Mouse (Mus musculus): Measurements from ENCODE around the gene Helz. TPM values are rescaled to one million over a fixed set of nuclear protein-coding genes. Genes with fewer than 3 reads are reported as not detected.

Gene Helz
- polyA plus RNA-seq, 1 experiment from 2014 or later, result 20.6 TPM

- no peak overlapping the region for H3K4me3 ChIP-seq
- H3K36me3 ChIP-seq, result peaks cover 84% of the 10 kb centered on the region
- no peaks in the 10 kb centered on the region for H3K27me3 ChIP-seq (ENCODE audit: insufficient read depth, poor library complexity, severe bottlenecking)
- DNase-seq (ENCODE audit: low spot score), result no peak
- 93% methylated on average over 4 of the region's 4 CpGs for WGBS
- no peaks in the 10 kb centered on the region for H3K9me3 ChIP-seq
- H3K27ac ChIP-seq, result no peak overlapping the region
- H3K4me1 ChIP-seq (replicated peaks), result 0 out of 2 replicates have a peak, but pooled peaks cover 3% of the 10 kb centered on the region
These were observed 96.7 kb downstream of the Helz start for GRCm38 (mm10) chr11:107644461-107644860.

GRCm38 (mm10) chr11:107647330-107647729 is 99.6 kb downstream of the Helz start:
- WGBS, result 95% methylated on average over 3 of the region's 3 CpGs
- Histone ChIP-seq H3K9me3 (no peaks in the 10 kb centered on the region), H3K27ac (no peak overlapping the region), H3K4me1 (replicated peaks) (no peaks in the 10 kb centered on the region), H3K36me3 (peaks cover 90% of the 10 kb centered on the region), H3K27me3 (ENCODE audit: insufficient read depth, poor library complexity, severe bottlenecking) (no peaks in the 10 kb centered on the region), H3K4me3 (no peak overlapping the region)
- DNase-seq (ENCODE audit: low spot score), result no peak

GRCm38 (mm10) chr11:107648668-107649067 is 100.9 kb downstream of the Helz start:
- H3K36me3 ChIP-seq, result peaks cover 88% of the 10 kb centered on the region
- no peaks in the 10 kb centered on the region for H3K27me3 ChIP-seq (ENCODE audit: insufficient read depth, poor library complexity, severe bottlenecking)
- H3K4me1 ChIP-seq (replicated peaks), result no peaks in the 10 kb centered on the region
- 93% methylated on average over 4 of the region's 4 CpGs for WGBS
- DNase-seq (ENCODE audit: low spot score), result no peak
- H3K9me3 ChIP-seq, result no peaks in the 10 kb centered on the region
- no peak overlapping the region for H3K27ac ChIP-seq
- H3K4me3 ChIP-seq, result no peak overlapping the region

GRCm38 (mm10) chr11:107649458-107649857 is 101.7 kb downstream of the Helz start:
- no peaks in the 10 kb centered on the region for H3K27me3 ChIP-seq (ENCODE audit: insufficient read depth, poor library complexity, severe bottlenecking)
- H3K36me3 ChIP-seq, result peaks cover 80% of the 10 kb centered on the region
- DNase-seq (ENCODE audit: low spot score), result no peak
- no peak overlapping the region for H3K4me3 ChIP-seq
- no peak overlapping the region for H3K27ac ChIP-seq
- 97% methylated on average over 14 of the region's 14 CpGs for WGBS
- H3K4me1 ChIP-seq (replicated peaks), result no peaks in the 10 kb centered on the region
- H3K9me3 ChIP-seq, result no peaks in the 10 kb centered on the region

- H3K36me3 ChIP-seq, result peaks cover 72% of the 10 kb centered on the region
- H3K27ac ChIP-seq, result no peak overlapping the region
- no peaks in the 10 kb centered on the region for H3K9me3 ChIP-seq
- no peak overlapping the region for H3K4me3 ChIP-seq
- no peaks in the 10 kb centered on the region for H3K4me1 ChIP-seq (replicated peaks)
- WGBS, result 87% methylated on average over 6 of the region's 6 CpGs
- no peaks in the 10 kb centered on the region for H3K27me3 ChIP-seq (ENCODE audit: insufficient read depth, poor library complexity, severe bottlenecking)
- DNase-seq (ENCODE audit: low spot score), result no peak
These were observed 102.8 kb downstream of the Helz start for GRCm38 (mm10) chr11:107650422-107651051.

- no peaks in the 10 kb centered on the region for H3K27me3 ChIP-seq (ENCODE audit: insufficient read depth, poor library complexity, severe bottlenecking)
- peaks cover 72% of the 10 kb centered on the region for H3K36me3 ChIP-seq
- no peak overlapping the region for H3K27ac ChIP-seq
- DNase-seq (ENCODE audit: low spot score), result no peak
- H3K9me3 ChIP-seq, result no peaks in the 10 kb centered on the region
- WGBS, result 91% methylated on average over 7 of the region's 7 CpGs
- H3K4me3 ChIP-seq, result no peak overlapping the region
- no peaks in the 10 kb centered on the region for H3K4me1 ChIP-seq (replicated peaks)
These were observed 103.7 kb downstream of the Helz start for GRCm38 (mm10) chr11:107651391-107651790.

GRCm38 (mm10) chr11:107652137-107652536 is 104.4 kb downstream of the Helz start:
- no peaks in the 10 kb centered on the region for H3K9me3 ChIP-seq
- no peak overlapping the region for H3K27ac ChIP-seq
- H3K4me3 ChIP-seq, result no peak overlapping the region
- no peaks in the 10 kb centered on the region for H3K4me1 ChIP-seq (replicated peaks)
- H3K36me3 ChIP-seq, result peaks cover 74% of the 10 kb centered on the region
- WGBS, result 86% methylated on average over 8 of the region's 8 CpGs
- H3K27me3 ChIP-seq (ENCODE audit: insufficient read depth, poor library complexity, severe bottlenecking), result no peaks in the 10 kb centered on the region
- DNase-seq (ENCODE audit: low spot score), result no peak

GRCm38 (mm10) chr11:107655538-107655937 is 107.8 kb downstream of the Helz start:
- no peak for DNase-seq (ENCODE audit: low spot score)
- H3K4me3 ChIP-seq, result no peak overlapping the region
- H3K36me3 ChIP-seq, result peaks cover 70% of the 10 kb centered on the region
- WGBS, result 89% methylated on average over 4 of the region's 4 CpGs
- no peaks in the 10 kb centered on the region for H3K27me3 ChIP-seq (ENCODE audit: insufficient read depth, poor library complexity, severe bottlenecking)
- no peaks in the 10 kb centered on the region for H3K4me1 ChIP-seq (replicated peaks)
- no peak overlapping the region for H3K27ac ChIP-seq
- no peaks in the 10 kb centered on the region for H3K9me3 ChIP-seq

- H3K4me1 ChIP-seq (replicated peaks), result no peaks in the 10 kb centered on the region
- peaks cover 73% of the 10 kb centered on the region for H3K36me3 ChIP-seq
- no peak overlapping the region for H3K27ac ChIP-seq
- 90% methylated on average over 5 of the region's 5 CpGs for WGBS
- DNase-seq (ENCODE audit: low spot score), result no peak
- H3K27me3 ChIP-seq (ENCODE audit: insufficient read depth, poor library complexity, severe bottlenecking), result no peaks in the 10 kb centered on the region
- no peak overlapping the region for H3K4me3 ChIP-seq
- H3K9me3 ChIP-seq, result no peaks in the 10 kb centered on the region
These were observed 109.4 kb downstream of the Helz start for GRCm38 (mm10) chr11:107657117-107657516.

GRCm38 (mm10) chr11:107660452-107660851 is 112.7 kb downstream of the Helz start:
- Histone ChIP-seq H3K27ac (no peak overlapping the region), H3K27me3 (ENCODE audit: insufficient read depth, poor library complexity, severe bottlenecking) (no peaks in the 10 kb centered on the region), H3K4me3 (no peak overlapping the region), H3K9me3 (no peaks in the 10 kb centered on the region), H3K36me3 (peaks cover 95% of the 10 kb centered on the region), H3K4me1 (replicated peaks) (no peaks in the 10 kb centered on the region)
- WGBS, result 94% methylated on average over 4 of the region's 4 CpGs
- DNase-seq (ENCODE audit: low spot score), result no peak

- Histone ChIP-seq H3K36me3 (peaks cover 95% of the 10 kb centered on the region), H3K27me3 (ENCODE audit: insufficient read depth, poor library complexity, severe bottlenecking) (no peaks in the 10 kb centered on the region), H3K9me3 (no peaks in the 10 kb centered on the region), H3K4me1 (replicated peaks) (no peaks in the 10 kb centered on the region), H3K4me3 (no peak overlapping the region), H3K27ac (no peak overlapping the region)
- no peak for DNase-seq (ENCODE audit: low spot score)
- WGBS, result 88% methylated on average over 5 of the region's 5 CpGs
These were observed 114.9 kb downstream of the Helz start for GRCm38 (mm10) chr11:107662666-107663065.

- Histone ChIP-seq H3K27ac (no peak overlapping the region), H3K36me3 (peaks cover 98% of the 10 kb centered on the region), H3K9me3 (no peaks in the 10 kb centered on the region), H3K4me1 (replicated peaks) (no peaks in the 10 kb centered on the region), H3K27me3 (ENCODE audit: insufficient read depth, poor library complexity, severe bottlenecking) (no peaks in the 10 kb centered on the region), H3K4me3 (no peak overlapping the region)
- WGBS, result 92% methylated on average over 2 of the region's 2 CpGs
- DNase-seq (ENCODE audit: low spot score), result no peak
These were observed 119.8 kb downstream of the Helz start for GRCm38 (mm10) chr11:107667542-107667941.

GRCm38 (mm10) chr11:107668223-107668622 is 120.5 kb downstream of the Helz start:
- WGBS, result 91% methylated on average over 6 of the region's 6 CpGs
- no peak for DNase-seq (ENCODE audit: low spot score)
- H3K4me3 ChIP-seq, result no peak overlapping the region
- H3K36me3 ChIP-seq, result peaks cover 98% of the 10 kb centered on the region
- H3K27me3 ChIP-seq (ENCODE audit: insufficient read depth, poor library complexity, severe bottlenecking), result no peaks in the 10 kb centered on the region
- H3K4me1 ChIP-seq (replicated peaks), result no peaks in the 10 kb centered on the region
- no peak overlapping the region for H3K27ac ChIP-seq
- no peaks in the 10 kb centered on the region for H3K9me3 ChIP-seq

- peaks cover 98% of the 10 kb centered on the region for H3K36me3 ChIP-seq
- H3K4me3 ChIP-seq, result no peak overlapping the region
- DNase-seq (ENCODE audit: low spot score), result no peak
- H3K27me3 ChIP-seq (ENCODE audit: insufficient read depth, poor library complexity, severe bottlenecking), result no peaks in the 10 kb centered on the region
- WGBS, result 88% methylated on average over 4 of the region's 4 CpGs
- H3K4me1 ChIP-seq (replicated peaks), result no peaks in the 10 kb centered on the region
- H3K27ac ChIP-seq, result no peak overlapping the region
- H3K9me3 ChIP-seq, result no peaks in the 10 kb centered on the region
These were observed 121.2 kb downstream of the Helz start for GRCm38 (mm10) chr11:107668977-107669376.

Measured in hindbrain, embryonic 10.5 days (tissue).